Mouse (Mus musculus): Measurements from ENCODE around the gene Anxa5.

The Anxa5 gene

DNA sequence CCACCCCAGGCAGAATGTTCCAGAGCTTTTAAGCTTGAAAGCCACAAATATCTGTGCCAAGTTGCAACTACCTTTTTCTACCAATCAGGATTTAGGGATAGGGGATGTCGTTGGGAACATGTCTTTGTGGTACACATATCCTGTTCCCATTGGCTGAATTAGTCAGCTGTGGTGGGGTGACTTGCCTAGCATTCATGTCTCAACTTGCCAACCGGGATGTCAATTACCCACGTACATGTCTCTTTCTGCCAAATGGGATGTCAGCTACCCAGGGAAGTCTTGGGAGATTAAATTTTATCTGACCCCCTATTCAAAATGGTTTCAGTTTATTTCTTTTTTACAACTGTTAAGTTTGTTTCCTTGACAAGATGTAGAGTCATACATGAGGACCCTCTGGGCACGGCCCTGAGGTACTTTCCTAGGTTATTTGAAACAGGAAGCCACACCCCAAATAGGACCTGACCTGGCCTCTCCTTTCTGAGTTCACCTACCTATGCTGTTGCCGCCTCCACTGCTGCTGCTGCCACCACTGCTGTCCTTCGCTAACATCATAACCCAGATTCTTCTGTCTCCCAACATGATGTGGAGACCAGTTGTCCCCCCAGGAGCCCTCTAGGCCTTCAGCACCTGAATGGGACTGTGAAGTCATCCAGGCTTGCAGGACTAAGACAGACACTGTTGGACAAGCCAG, 13.3 kb upstream of the Anxa5 start:
- DNase-seq (ENCODE audit: low spot score in 2 of 2), result no peak

DNA sequence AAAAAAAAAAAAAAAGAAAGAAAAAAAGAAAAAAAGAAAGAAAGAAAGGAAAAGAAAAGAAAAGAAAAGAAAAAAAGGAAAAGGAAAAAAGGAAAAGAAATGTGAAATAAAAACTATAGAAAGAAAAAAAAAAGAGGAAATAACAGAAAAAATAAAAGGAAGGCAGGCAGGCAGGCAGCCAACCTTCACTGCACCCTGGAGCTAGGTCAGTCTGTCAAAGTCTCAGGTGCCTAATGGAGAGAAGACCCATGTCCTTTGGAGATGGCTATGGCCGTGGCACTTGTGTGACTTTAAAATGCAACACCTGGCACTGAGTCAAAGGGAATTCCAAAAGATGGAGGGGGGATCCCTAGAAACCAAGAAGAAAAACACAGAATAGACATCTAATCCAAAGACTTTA, 12.7 kb upstream of the Anxa5 start:
- no peak for DNase-seq (ENCODE audit: low spot score in 2 of 2)

DNA sequence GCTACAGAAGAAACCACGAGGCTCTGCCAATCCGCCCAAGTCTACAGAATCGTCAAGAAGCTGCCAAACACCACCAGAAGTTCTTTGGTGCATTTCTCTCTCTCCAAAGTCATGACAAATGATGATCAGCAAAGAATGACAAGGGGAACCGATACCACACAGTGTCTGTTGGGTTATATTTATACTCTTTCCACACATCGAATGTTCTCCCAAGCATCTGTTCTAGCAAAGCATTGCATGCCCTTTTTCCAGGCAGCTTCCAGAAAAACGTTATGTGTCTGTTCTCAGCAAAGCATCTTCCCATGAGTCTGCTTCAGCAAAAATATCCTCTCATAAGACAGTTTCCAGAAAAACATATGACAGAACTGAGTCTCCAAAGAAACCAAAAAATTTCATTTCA, 11.2 kb upstream of the Anxa5 start:
- DNase-seq (ENCODE audit: low spot score in 2 of 2), result no peak

DNA sequence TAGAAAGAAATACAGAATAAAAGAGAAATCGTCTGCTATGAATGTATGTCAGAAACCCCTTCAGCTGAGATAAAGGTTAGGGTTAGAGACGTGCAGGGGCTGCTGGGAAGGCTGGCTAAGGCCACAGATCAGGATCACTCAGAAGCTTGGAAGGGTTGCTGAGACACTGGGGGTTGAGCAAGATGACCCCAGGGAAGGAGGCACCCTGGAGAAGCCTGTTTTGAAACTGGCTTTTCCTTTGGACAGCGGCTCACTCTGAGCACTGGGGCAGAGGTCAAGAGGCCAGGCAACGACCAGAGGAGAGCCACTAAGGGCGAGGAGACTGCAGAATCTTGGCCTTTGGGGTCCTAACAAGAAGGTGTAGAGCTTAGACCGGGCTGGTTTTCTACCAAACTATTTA, 10.5 kb upstream of the Anxa5 start:
- no peak for DNase-seq (ENCODE audit: low spot score in 2 of 2)

DNA sequence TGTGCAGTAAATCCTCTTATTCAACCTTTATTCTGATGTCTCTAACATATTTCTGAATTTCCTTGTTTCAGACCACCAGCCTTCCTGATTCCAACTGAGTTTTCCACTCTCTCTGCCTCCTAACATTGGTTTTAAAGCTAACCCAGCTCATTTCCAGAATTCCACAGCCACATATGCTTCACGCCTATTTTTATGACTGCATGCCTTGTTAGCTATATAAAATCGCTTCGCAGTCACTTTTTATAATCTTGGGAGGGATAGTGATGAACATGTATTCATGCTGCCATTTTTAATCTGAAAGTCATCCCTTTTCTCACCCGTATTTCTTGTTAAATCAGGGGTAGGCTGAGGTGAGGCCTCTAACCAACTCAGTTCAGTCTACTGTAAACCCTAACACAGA, 8.6 kb upstream of the Anxa5 start:
- DNase-seq (ENCODE audit: low spot score in 2 of 2), result no peak

DNA sequence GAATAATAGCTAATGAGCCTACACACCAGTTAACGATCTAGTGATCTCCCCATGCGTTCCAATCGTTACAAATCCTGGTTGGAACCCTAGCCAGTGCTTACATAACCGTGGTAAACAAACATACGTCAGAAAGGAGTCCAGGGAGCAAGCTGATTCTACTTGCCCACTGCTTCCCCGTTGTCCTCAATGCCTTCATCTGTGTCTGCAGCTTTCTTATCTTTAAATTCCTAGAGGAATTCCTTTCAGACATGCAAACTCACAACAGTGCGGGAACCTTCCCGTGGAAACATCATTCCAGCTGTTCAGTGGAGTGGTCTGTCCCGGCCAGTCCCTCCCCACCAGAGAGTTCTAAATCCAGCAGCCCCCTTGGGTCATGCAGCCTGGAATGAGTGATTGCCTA, 7.2 kb upstream of the Anxa5 start:
- no peak for DNase-seq (ENCODE audit: low spot score in 2 of 2)

DNA sequence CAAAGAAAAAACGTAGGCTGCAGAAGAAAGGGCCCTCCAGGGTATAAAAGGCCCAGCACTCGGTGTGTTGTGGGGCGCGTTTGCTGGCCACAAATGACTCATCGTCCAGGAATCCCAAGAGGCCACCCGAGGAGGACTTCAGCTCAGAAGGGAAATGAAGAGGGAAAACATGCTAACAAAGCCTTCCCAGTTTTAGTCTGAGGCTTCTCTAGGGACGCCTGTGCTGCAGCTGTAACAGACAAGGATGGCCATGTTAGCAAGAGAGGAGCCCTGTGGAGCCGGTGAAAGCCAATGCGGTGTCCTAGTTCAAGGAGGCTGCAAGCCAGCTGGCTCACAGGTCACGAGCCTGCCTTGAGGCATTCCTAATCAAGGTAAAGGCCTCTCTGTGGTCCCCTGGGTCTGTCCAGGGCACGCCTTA, 6.1 kb upstream of the Anxa5 start:
- DNase-seq (ENCODE audit: low spot score in 2 of 2), result peak in 1 of 2 experiments; percentile 38

DNA sequence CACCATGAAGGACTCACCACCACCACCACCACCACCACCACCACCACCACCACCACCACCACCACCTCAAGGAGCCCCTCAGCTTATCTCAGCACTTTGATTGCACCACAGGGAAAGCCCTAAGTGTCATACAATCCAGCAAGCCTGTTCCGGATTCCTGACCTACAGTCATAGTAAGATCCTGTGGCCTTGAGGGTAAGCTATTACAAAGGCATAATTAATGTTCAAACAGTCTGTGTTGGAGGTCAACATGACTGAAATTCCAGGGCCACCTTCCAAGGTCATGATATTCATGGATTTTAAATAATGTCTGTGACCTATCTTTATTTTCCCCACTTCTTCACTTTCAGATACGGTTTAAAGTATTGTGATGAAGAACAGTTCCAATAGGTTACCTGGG, 4.8 kb upstream of the Anxa5 start:
- DNase-seq (ENCODE audit: low spot score in 2 of 2), result no peak

DNA sequence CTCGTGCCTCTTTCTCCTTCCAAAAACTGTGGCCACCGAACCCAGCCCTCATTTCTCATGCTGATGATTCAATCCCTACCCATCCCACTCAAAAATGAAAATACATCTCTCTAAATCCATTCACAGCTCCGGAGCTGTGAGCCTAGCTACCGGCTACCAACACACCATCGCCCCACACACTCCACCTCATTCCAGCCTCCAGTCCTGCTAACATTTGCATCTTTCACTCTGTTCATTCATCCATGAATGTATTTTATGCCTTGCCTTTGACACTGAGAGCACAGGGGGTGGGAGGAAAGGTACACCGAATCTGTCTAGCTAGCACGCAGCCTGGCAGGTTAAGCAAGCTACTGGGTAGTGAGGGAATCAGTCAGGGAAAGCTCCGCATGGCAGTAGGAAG, 3.1 kb upstream of the Anxa5 start:
- peak in 1 of 2 experiments; percentile 56 for DNase-seq (ENCODE audit: low spot score in 2 of 2)

DNA sequence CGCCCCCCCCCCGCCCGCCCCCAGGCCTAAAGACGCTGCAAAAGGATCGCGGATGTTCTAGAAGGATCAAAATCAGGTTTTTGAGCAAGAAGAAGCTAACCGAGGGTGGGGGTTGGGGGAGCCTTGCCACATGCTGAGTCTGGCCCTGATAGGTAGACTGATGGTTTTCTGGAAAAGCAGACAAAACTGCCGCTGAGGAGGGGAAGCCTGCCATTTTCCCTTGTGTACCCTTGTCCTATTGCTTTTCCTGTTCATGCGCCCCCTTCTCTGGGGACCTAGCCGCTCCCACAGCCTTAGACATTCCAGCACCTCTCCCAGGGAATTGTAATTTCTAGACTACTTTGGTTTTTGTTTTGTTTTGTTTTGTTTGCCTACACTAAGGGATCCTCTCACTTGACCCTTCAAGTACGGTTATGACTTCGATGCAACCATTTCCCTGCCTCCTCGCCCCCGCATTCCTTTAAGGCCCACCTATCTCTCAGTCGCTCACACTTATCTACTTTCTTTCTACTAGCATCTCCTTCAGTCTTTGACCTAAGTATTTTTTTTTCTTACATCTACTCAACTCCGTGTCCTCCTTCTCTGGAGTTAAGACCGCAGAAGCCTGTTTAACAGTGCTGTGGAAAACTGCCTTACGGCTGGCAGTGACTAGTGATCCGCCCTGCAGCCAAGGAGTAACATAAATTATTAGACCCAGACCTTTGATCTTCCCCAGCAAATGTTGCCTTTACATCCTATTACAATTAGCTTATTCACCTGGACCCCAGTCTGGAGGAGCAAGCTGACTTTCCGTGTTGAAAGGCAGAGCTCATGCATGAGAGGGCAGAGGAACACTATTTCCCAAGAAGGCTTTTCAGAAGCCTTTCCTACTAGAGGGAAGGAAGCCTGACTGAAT, 814 bp upstream of the Anxa5 start:
- no peak for DNase-seq (ENCODE audit: low spot score in 2 of 2)

DNA sequence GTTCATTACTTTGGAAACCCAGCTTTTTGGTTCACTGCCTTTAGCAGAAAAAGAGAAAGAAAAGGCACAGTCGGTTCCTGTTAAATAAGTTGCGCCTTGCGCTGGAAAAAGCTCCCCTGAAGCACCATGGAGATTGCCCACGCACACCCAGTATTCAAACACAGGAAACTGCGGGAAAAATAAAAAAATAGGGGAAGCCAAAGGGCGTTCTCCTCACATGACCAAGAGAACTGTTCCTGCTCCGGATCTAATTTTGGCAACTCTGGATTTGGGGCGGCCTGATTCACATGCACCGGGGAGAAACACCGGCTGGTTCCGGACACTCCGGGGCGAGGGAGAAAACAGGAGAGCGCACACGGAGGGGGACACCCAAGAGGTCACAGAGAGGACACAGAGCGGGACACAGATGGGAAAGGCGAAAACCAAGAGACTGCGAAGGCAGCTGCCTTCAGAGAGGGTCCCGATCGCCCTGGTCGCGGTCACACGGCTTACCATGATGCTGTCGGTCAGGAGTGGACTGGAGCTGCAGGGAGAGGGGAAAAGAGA, 683 bp downstream of the Anxa5 start:
- peak in 1 of 2 experiments; percentile 71 for DNase-seq (ENCODE audit: low spot score in 2 of 2)

DNA sequence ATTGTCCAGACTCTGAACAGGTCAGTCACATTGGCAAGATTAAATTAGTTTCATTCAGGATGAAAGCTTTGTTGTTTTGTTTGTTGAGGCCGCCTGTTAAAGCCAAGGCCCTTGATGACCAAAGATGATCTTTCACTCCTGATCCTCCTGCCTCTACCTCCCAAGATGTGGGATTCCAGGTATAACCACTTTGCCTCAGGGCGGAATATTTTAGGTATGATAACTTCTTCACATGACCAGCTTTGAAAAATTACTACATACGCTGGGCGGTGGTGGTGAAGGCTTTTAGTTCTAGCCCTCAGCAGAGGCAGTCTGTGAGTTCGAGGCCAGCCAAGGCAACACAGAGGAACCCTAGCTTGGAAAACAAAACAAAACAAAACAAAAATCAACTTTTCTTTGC, 1.3 kb downstream of the Anxa5 start:
- no peak for DNase-seq (ENCODE audit: low spot score in 2 of 2)

DNA sequence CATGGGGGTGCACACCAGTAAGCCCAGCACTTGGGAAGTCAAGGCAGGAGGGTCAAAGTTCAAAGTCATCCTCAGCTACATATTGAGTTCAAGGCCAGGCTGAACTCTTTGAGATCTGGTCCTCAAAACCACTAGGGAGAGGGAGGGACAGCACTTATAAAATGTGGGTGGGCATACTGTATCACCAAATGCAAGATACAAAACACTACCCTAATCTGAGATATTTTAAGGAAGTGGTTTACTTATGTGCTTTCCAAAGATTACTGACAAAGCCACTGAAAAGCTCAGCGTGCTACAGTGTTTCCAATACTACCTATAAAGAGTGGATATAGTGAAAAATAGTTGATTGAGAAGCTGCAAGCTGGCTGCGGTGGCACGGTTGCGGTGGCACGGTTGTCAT, 2.5 kb downstream of the Anxa5 start:
- no peak for DNase-seq (ENCODE audit: low spot score in 2 of 2)

DNA sequence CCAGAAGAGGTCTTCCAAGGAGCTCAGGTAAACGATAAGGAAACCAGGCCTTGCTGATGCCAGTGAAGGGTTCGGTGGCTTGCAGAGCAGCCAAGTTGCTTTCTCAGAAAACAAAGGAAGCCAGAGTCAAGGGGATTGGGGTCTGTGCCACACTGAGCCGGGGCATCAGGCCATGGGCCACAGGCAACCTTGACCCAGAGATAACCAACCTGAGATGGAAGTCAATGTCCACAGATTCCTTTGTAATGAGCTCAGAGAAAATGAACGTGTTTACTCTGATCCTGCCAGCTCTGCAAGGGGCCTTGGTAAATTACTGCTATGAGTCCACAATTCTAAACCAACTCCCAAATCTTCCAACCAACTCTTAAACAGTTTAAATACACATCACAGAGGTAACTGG, 3.8 kb downstream of the Anxa5 start:
- DNase-seq (ENCODE audit: low spot score in 2 of 2), result no peak

DNA sequence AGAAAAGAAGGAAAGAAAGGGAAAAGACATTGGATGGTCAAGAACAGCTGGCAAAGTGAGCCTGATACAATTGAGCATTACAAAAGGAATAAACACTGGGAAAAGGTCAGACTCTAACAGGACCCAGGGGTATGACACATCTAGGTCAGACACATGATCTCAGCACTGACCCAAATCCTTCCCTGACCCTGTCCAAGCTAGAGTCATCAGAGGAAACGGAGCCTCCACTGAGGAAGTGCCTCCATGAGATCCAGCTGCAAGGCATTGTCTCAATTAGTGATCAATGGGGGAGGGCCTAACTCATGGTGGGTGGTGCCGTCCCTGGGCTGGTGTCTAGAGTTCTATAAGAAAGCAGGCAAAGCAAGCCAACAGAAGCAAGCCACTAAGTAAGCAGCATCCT, 6.8 kb downstream of the Anxa5 start:
- no peak for DNase-seq (ENCODE audit: low spot score in 2 of 2)

DNA sequence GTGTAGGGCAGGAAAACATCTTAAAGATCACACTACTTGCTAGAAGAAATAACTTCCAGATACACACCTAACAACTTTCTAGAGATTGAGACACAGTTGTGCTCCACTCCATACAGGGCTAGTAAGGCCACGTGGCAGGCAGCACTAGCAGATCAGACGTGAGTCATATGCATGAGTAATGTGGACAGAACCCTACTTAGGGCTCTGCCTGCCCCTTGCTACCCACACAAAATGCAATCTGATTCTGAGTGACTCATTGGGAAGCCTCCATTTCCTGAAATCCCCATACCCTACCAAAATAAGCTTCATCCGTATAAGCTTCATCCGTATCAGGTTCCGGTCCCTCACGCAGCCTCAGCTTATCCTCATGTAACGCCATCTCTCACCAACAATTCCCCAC, 8.1 kb downstream of the Anxa5 start:
- DNase-seq (ENCODE audit: low spot score in 2 of 2), result no peak

DNA sequence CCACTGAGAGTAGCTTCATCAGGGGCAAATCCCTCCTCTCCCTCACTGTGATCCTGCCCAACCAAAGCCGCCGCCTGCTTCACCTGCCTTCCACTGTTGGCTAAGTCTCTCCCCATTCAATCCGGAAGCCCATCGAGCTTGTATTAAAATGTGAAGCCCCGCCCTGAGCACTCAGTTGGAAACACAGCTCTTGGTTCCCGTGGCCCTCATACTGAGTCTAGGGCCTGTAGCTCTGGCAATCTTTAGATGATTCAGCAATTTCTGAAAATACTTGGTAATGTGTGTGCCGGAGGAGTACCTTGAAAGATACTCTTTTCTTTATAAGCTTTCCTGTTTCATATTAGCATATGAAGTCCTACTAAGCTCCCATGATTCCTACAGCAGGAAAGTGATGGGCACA, 10.2 kb downstream of the Anxa5 start:
- DNase-seq (ENCODE audit: low spot score in 2 of 2), result no peak

DNA sequence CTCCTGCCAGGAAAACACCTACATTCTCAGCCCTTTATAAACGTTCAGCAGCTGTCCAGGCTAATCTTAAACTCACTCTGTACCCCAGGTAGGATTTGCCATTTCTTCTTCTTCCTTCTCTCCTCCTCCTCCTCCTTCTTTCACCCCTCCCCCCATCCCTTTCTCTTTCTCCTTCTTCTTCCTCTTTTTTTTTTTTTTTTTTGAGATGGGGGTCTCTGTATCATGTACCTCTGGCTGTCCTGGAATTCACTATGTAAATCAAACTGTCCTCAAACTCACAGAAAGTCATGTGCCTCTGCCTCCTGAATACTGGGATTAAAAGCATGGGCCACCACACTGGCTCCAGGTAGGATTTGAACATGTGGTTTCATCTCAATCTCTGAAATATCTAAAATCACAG, 13.3 kb downstream of the Anxa5 start:
- DNase-seq (ENCODE audit: low spot score in 2 of 2), result no peak

DNA sequence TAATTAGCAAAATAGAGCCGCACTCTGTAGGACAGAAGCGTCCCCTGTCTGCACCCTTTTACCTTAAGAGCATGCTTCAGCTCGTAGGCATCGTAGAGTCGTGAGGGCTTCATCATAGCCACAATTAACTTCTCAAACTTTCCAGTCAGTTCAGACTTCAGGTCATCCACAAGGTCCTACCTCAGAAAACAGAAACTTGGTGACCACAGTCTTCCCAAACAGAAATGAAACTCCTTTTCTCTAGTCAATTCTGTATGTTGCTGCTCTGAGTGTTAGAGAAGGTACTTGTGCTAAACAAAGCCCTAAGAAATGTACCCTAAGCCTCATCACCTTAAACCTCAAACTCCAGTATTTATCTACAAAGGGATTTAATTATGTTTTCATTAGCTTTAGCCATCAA, 13.9 kb downstream of the Anxa5 start:
- DNase-seq (ENCODE audit: low spot score in 2 of 2), result no peak

DNA sequence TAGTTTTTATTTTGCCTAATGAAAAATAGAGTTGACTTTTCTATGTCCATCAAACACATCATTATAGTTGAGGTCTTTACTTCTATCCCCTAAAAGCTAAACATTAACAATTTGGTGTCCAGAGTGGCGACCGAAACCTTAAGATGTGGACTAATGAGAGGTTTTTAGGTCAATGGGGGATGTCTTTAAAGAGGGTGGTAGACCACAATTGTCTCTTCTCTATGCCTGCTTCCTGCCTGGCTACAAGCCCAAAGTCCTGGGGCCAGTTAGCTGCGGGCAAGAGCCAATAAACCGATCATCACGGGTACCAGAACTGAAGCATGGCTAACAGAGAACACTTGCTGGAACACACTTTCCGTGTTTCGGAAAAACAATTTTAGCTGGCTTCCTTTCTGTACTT, 15.0 kb downstream of the Anxa5 start:
- DNase-seq (ENCODE audit: low spot score in 2 of 2), result no peak

DNA sequence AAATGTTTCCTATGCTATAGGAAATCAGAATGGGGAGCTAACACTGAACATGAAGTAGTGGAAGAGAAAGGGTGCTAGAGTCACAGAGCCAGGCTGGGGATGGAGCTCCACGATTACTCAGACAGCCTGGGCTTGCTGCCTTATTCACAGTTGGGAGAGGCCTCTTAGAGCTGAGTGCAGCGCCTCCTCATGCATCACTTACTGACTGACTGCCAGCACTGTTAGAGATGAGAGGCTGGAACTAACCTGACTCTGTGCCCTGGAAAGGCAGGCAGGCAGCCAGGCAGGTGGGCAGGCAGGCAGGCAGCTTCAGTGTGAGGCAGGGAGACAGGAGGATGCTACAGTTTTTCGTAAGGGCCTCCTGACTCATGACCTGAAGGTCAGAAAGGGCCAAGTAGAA, 20.1 kb downstream of the Anxa5 start:
- DNase-seq (ENCODE audit: low spot score in 2 of 2), result peak in 1 of 2 experiments; percentile 53

DNA sequence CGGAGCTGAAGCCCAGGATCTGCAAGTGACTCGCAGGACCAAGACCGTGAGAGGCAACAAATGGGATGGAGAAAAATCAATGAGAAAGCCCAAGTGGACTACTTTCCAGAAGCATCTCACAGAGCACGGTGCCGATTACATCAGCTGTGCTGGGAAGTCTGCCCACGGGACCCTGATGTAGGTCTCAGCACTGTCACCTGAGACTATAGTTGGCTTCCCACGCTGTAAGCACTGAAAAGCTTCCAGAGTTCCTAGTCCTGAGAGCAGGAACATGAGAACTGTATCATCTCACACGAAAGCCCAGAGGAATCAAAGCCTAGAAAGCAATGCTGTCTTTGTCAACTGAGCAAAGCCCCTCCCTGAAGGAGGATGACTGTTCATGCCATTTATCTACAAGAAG, 20.6 kb downstream of the Anxa5 start:
- no peak for DNase-seq (ENCODE audit: low spot score in 2 of 2)

DNA sequence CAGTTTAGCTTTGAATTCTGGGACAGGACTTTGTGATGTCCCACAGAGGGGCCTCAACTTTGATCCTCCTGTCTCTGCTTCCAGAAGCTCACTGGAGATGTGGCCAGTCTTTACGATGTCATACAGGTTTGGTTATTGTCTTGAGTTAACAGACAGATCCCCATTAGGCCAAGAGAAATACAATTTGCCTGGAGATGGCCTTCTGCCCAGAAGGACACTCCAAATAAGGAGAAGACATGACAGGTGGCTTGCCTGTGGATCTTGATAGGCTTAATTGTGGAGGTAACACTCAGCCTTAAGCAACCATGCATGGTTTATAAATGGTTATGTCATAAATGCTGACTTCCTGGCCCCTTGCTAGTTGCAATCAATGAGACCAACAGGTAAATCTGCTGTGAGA, 23.2 kb downstream of the Anxa5 start:
- DNase-seq (ENCODE audit: low spot score in 2 of 2), result no peak

All from left cerebral cortex, adult 9 months (tissue).